In the genomic region with DNA sequence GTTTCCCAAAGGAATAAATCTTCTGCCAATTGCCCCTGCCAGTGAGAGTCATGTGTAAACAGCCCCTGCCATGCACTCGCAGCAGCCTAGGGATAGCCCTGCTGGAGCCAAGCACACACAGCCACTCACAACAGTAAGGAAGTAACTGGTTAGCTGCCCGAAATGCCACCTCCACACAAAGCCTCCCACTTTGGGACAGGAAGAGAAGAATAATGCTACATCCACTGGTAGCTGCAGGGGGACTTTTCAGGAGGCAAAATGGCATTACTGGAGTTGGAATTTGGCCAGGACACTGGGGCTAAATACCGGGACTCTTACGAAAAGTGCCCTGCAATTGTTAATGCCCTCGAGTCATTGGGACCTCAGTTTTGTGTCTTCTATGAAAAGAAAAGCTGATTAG, we compare ENCODE assay signal across 12 mouse cellular contexts.
DNase-seq lines count a peak whose midpoint lies in the region; ATAC-seq lines count a peak whose summit lies in the region.
"Had no signal": no experiment of that assay in that cellular context is flagged by ENCODE, and none has a peak within 500 bp of the region (broad histone marks: within the 10 kb centered on the region; RNA-seq: fewer than 3 reads in every experiment).

No protein-coding gene starts in this region.

- no peaks in the 10 kb centered on the region for H3K4me1 ChIP-seq in embryonic facial prominence, embryonic 11.5 days (ENCODE audit: control insufficient read depth, insufficient read depth, low read length)
- H3K4me1 ChIP-seq in embryonic facial prominence, embryonic 10.5 days, result peaks cover 5% of the 10 kb centered on the region
- H3K4me1 ChIP-seq in forebrain, embryonic 10.5 days, result peaks cover 26% of the 10 kb centered on the region
- peaks cover 6% of the 10 kb centered on the region for H3K4me1 ChIP-seq in midbrain, embryonic 12.5 days

- no peak overlapping the region for H3K9ac ChIP-seq in embryonic facial prominence, embryonic 11.5 days (replicated peaks; ENCODE audit: low read length)
- H3K9ac ChIP-seq in midbrain, embryonic 12.5 days (replicated peaks), result no peak overlapping the region

- H3K4me3 ChIP-seq in embryonic facial prominence, embryonic 11.5 days (ENCODE audit: low read depth, low read length), result no peak overlapping the region
- no peak overlapping the region for H3K4me3 ChIP-seq in embryonic facial prominence, embryonic 10.5 days
- H3K4me3 ChIP-seq in forebrain, embryonic 10.5 days, result no peak overlapping the region
- H3K4me3 ChIP-seq in midbrain, embryonic 12.5 days, result no peak overlapping the region

- peak; percentile 6 for DNase-seq in embryonic facial prominence, embryonic 11.5 days (ENCODE audit: low spot score)
- no peak for DNase-seq in embryonic facial prominence, embryonic 10.5 days (ENCODE audit: low spot score)
- DNase-seq in Muller cell, postnatal 12 days (ENCODE audit: inconsistent ontology term), result peak; percentile 44
- DNase-seq in forebrain, embryonic 10.5 days (ENCODE audit: extremely low spot score, low spot score), result peak; percentile 26
- DNase-seq in gastrocnemius, postnatal 25 days, result no peak
- DNase-seq in urinary bladder, postnatal 14 days (ENCODE audit: low spot score), result no peak
- DNase-seq in heart, postnatal 4 days, result no peak
- DNase-seq: kidney, adult 18-20 months; lung, adult 18-20 months; right cerebral cortex, postnatal 14 days had no signal

- no peak overlapping the region for H3K27ac ChIP-seq in embryonic facial prominence, embryonic 11.5 days (replicated peaks; ENCODE audit: low read depth, low read length)
- no peak overlapping the region for H3K27ac ChIP-seq in embryonic facial prominence, embryonic 10.5 days (replicated peaks)
- H3K27ac ChIP-seq in forebrain, embryonic 10.5 days, result no peak overlapping the region
- no peak overlapping the region for H3K27ac ChIP-seq in midbrain, embryonic 12.5 days (replicated peaks)
- H3K27ac ChIP-seq: stomach, postnatal 0 days had no signal

- H3K27me3 ChIP-seq in embryonic facial prominence, embryonic 11.5 days (ENCODE audit: control insufficient read depth, insufficient read depth, low read length), result no peaks in the 10 kb centered on the region
- H3K27me3 ChIP-seq in embryonic facial prominence, embryonic 10.5 days (replicated peaks; ENCODE audit: low read depth, poor library complexity, severe bottlenecking), result no peaks in the 10 kb centered on the region; the same call in 1 of the 2 replicates
- H3K27me3 ChIP-seq in forebrain, embryonic 10.5 days (ENCODE audit: poor library complexity, severe bottlenecking), result peaks cover 45% of the 10 kb centered on the region
- peaks cover 24% of the 10 kb centered on the region for H3K27me3 ChIP-seq in midbrain, embryonic 12.5 days

- ATAC-seq in embryonic facial prominence, embryonic 11.5 days (replicated peaks; ENCODE audit: insufficient number of reproducible peaks, low FRiP score, low TSS enrichment, low read depth), result no peak
- no peak for ATAC-seq in midbrain, embryonic 12.5 days (ENCODE audit: low FRiP score, low read depth)

- 25% methylated on average over 5 of the region's 5 CpGs for WGBS in embryonic facial prominence, embryonic 11.5 days
- 20% methylated on average over 5 of the region's 5 CpGs for WGBS in embryonic facial prominence, embryonic 10.5 days
- 13% methylated on average over 5 of the region's 5 CpGs for WGBS in forebrain, embryonic 10.5 days
- WGBS in midbrain, embryonic 12.5 days, result 8% methylated on average over 5 of the region's 5 CpGs

- no peak overlapping the region for H3K4me2 ChIP-seq in embryonic facial prominence, embryonic 11.5 days (ENCODE audit: low read depth, low read length)
- 0 out of 2 replicates have a peak overlapping the region, but pooled peaks have one; percentile 21 for H3K4me2 ChIP-seq in midbrain, embryonic 12.5 days (replicated peaks)

- H3K36me3 ChIP-seq in embryonic facial prominence, embryonic 11.5 days (replicated peaks; ENCODE audit: control insufficient read depth, insufficient read depth, low read depth, low read length), result no peaks in the 10 kb centered on the region
- H3K36me3 ChIP-seq in embryonic facial prominence, embryonic 10.5 days (replicated peaks), result no peaks in the 10 kb centered on the region
- H3K36me3 ChIP-seq in forebrain, embryonic 10.5 days (replicated peaks), result no peaks in the 10 kb centered on the region
- H3K36me3 ChIP-seq in midbrain, embryonic 12.5 days, result no peaks in the 10 kb centered on the region

- no peaks in the 10 kb centered on the region for H3K9me3 ChIP-seq in embryonic facial prominence, embryonic 11.5 days (replicated peaks; ENCODE audit: control insufficient read depth, low read length)
- no peaks in the 10 kb centered on the region for H3K9me3 ChIP-seq in embryonic facial prominence, embryonic 10.5 days
- no peaks in the 10 kb centered on the region for H3K9me3 ChIP-seq in forebrain, embryonic 10.5 days
- H3K9me3 ChIP-seq in midbrain, embryonic 12.5 days, result no peaks in the 10 kb centered on the region

Comparison
In these comparisons a context has a peak if more than half of its experiments do, and no peak if none do; other contexts are left out.
1. DNase-seq: peak in embryonic facial prominence, embryonic 11.5 days (single experiment), Muller cell, postnatal 12 days (single experiment) and forebrain, embryonic 10.5 days (single experiment); none in embryonic facial prominence, embryonic 10.5 days (single experiment), gastrocnemius, postnatal 25 days (single experiment), urinary bladder, postnatal 14 days (single experiment) and heart, postnatal 4 days (single experiment).